Mouse (Mus musculus) ovary, adult 18-20 months (tissue): ENCODE data around the gene Chuk.

Experiments
- DNase-seq: peaks from one replicate; pipeline ENCODE4 v3.0.0; 2022; ENCODE audit warnings: low spot score, mixed read lengths

The Chuk gene

GRCm38 (mm10) chr19:44107661-44108521 is 611 bp upstream of the Chuk start:
- DNase-seq: no peak

- no peak for DNase-seq
Observed at GRCm38 (mm10) chr19:44104393-44104792, 2.9 kb downstream of the Chuk start.

GRCm38 (mm10) chr19:44103001-44103400 is 4.3 kb downstream of the Chuk start:
- DNase-seq: no peak

DNA sequence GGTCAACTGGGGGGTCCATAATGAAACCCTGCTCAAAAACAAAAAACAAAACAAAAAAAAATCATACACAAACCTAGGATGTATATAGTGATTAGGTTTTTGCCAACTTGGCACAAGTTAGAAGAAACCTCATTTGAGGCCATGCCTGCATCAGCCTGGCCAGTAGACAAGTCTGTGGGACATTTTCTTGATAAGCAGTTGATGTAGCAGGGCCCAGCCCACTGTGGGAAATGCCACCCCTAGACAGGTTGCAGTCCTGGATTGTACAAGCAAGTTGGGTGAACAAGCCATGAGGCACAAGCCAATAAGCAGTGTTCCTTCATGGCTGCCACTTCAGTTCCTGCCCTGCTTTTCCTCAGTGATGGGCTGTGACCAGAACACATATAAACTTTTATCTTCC is 6.4 kb downstream of the Chuk start:
- DNase-seq: no peak

- DNase-seq: no peak
Observed at GRCm38 (mm10) chr19:44086278-44086677, 21.0 kb downstream of the Chuk start.

DNA sequence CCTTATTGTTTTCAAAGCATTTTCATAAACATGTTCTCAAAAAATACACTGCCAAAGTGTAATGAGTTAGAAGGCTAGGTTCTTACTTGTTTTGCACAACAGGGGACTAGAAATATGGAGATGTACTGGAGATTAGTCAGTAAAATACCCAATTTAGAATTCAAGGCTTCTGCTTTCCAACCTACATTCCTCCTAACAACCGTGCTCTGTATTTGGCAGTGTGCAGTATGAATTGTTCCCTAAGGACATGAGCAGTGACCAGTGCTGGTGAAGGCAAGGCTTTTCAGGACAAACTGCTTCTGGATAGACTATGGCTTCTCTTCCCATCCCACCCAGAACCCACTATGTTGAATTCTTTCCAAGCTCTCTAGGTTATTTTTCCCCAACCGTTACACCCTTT is 26.4 kb downstream of the Chuk start:
- DNase-seq: no peak

- DNase-seq: no peak
Observed at GRCm38 (mm10) chr19:44080023-44080422, 27.3 kb downstream of the Chuk start.

- no peak for DNase-seq
Observed at GRCm38 (mm10) chr19:44077024-44077423, 30.3 kb downstream of the Chuk start.

GRCm38 (mm10) chr19:44076457-44076856 is 30.8 kb downstream of the Chuk start:
- DNase-seq: no peak

- DNase-seq: no peak
Observed at GRCm38 (mm10) chr19:44074986-44075385, 32.3 kb downstream of the Chuk start.

DNA sequence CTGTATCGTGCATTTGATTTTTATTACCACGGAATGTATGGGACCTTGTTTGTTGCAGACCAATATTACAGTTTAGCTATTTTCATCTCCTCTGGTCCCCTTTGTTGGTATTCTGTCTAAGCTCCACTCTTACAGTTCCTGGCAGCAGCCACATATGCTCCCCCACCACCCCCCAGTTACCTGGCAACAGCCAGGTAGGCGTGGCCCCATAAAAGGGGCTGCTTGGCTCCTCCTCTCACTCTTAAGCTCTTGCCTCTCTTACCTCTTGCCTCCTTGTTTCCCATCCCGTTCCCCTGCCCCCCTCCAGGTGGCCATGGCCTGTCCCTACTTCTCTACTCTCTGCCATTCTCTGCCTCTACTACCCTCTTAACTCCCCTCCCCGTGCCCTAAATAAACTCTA is 36.1 kb downstream of the Chuk start:
- DNase-seq: no peak

GRCm38 (mm10) chr19:44069914-44070232 is 37.4 kb downstream of the Chuk start:
- no peak for DNase-seq

DNA sequence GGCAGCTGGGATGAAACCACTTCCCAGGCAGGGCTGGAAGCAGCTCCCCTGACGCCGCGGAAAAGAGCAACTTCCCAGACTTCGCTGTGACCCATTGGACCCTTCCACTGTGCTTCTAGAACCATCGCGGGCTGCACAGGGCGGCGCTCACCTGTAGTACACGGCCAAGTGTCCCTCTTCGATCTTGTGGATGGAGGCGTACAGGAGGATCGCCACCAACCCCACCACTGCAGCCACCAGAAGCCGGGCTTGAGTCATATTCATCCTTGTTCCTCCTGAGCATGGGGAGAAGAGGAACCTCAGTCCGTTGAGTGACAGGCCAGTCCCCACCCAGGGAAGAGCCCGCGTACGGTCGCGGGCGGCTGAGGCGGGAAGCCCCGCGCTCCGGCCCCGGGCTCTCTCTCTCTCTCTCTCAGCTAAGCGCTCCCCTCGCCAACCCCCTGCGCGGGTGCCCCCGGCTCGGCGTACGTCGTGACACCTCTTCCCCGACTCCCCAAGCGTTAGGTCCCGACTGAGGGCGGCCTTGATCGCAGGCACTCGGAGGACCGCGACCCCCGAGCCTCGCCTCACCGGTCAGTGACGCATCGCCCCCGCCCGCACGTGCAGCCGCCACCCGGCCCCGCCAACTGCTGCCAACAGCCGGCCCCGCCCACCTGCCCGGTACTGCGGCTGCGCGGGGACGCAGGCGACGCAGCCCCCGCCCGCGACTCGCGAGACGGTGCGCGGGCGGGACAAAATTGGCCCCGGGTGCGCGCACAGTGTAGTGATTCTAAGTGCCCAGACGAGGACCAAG is 38.0 kb downstream of the Chuk start, which contains the start of gene Erlin1:
Gene Erlin1, minus strand, starts transcription at position 665 of the 793 bp plus-strand sequence.
- DNase-seq: peak; percentile 80

GRCm38 (mm10) chr19:44068232-44068631 is 39.0 kb downstream of the Chuk start:
- DNase-seq: no peak

- DNase-seq: no peak
Observed at GRCm38 (mm10) chr19:44067323-44068049, 39.8 kb downstream of the Chuk start.

- no peak for DNase-seq
Observed at GRCm38 (mm10) chr19:44064734-44065133, 42.5 kb downstream of the Chuk start.

- DNase-seq: no peak
Observed at GRCm38 (mm10) chr19:44063773-44064172, 43.5 kb downstream of the Chuk start.

DNA sequence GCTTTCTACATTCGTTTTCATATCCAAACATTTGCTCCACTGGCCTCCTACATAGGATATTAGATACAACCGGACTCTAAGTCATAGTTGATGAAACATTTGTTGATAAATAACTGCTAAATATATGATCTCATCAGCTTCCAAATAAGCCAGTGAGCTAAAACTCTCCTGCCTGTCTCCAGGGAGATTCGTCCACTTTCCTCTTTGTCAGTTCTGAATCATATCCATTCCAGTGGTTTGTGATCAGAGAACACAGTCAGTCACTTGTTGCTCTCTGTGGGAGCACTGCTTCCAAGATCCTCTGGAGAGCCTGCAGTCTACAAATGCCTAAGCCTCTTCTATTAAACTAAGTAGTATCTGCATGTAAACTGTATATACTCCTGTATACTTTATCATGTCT is 47.1 kb downstream of the Chuk start:
- DNase-seq: no peak

- no peak for DNase-seq
Observed at GRCm38 (mm10) chr19:44055173-44055826, 52.0 kb downstream of the Chuk start.

GRCm38 (mm10) chr19:44050388-44050787 is 56.9 kb downstream of the Chuk start:
- no peak for DNase-seq

- DNase-seq: no peak
Observed at GRCm38 (mm10) chr19:44049282-44049681, 58.0 kb downstream of the Chuk start.

- DNase-seq: no peak
Observed at GRCm38 (mm10) chr19:44045847-44046246, 61.4 kb downstream of the Chuk start.
